Mouse (Mus musculus) urinary bladder, adult 2 months (tissue): ENCODE measurements around the gene Sult2a6. TPM values are rescaled to one million over a fixed set of nuclear protein-coding genes. Genes with fewer than 3 reads are reported as not detected.

Source experiments
- DNase-seq: peaks from one replicate; pipeline ENCODE4 v3.0.0; 2022; ENCODE audit warnings: low spot score
- polyA plus RNA-seq: library from polyadenylated mRNA; depleted of rRNA; stranded (reverse); fragments of >200 nt; gene quantifications from 2 replicates; pipeline ENCODE4 v1.2.3, GENCODE M21; 2012; rRNA removed

Sult2a6 gene
- not detected in 2 replicates for polyA plus RNA-seq

- DNase-seq: no peak
Observed at GRCm38 (mm10) chr7:14254770-14255169, at the start of gene Sult2a6. TSS of gene Sult2a6 (minus strand) at chr7:14254870.

- DNase-seq: no peak
Observed at GRCm38 (mm10) chr7:14215231-14215630, 39.4 kb downstream of the Sult2a6 start.

GRCm38 (mm10) chr7:14203417-14203816 lies 51.3 kb downstream of the Sult2a6 start:
- no peak for DNase-seq

DNA sequence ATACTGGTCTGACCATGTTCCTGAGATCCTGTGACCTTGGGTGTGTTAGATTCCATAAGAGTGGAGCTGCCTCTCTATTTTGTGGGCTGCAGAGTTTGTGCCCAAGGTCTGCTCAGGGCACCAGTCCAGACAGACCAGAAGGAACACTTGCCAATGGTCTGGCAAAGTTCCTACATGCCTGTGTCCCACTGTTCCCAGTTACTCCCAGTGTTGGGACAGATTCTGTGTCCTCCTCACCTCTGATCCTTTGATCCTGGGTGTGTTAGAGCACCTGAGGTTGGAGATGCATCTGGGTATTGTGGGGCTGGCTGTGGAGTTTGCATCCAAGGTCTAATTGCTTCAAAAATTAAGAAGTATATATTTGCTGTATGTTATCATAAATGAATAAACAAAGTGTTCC lies 52.2 kb downstream of the Sult2a6 start:
- no peak for DNase-seq

Other genes with a start within 250 kb of the Sult2a6 start
- gene Sult2a3, start 131.8 kb downstream of the Sult2a6 start, polyA plus RNA-seq: not detected in 2 replicates
- gene Obox8, start 78.7 kb upstream of the Sult2a6 start, polyA plus RNA-seq: not detected in 2 replicates
- not detected in 2 replicates for gene Sult2a8, start 191.9 kb upstream of the Sult2a6 start, polyA plus RNA-seq
- not detected in 2 replicates for gene Sult2a7, start 239.4 kb upstream of the Sult2a6 start, polyA plus RNA-seq